Mouse (Mus musculus) intestine, postnatal 0 days (tissue): ENCODE data around the gene Add3. TPM values are rescaled to one million over a fixed set of nuclear protein-coding genes. Genes with fewer than 3 reads are reported as not detected.

Experiments used
- ATAC-seq: fragments of 200-750 bp; cut with Nextera tagmentation; 2 replicates; pipeline ENCODE4 v1.8.0; 2017; ENCODE audit warnings: mild to moderate bottlenecking, moderate TSS enrichment, moderate library complexity
- H3K27ac ChIP-seq: fragments of 300-500 bp; sonication (generic); 2 replicates; pipeline ENCODE4 v1.5.1; 2014; ENCODE audit warnings: mild to moderate bottlenecking, low read depth, low read length, moderate library complexity
- H3K27me3 ChIP-seq: fragments of 300-500 bp; sonication (generic); replicated peaks from 2 replicates; pipeline ENCODE4 v1.6.1; 2014; ENCODE audit warnings: low read length, mixed read lengths; ENCODE audit not compliant: control insufficient read depth, insufficient read depth
- H3K36me3 ChIP-seq: fragments of 300-500 bp; sonication (generic); 2 replicates; pipeline ENCODE4 v1.6.1; 2014; ENCODE audit warnings: mild to moderate bottlenecking, moderate library complexity; ENCODE audit not compliant: control insufficient read depth, insufficient read depth
- H3K4me1 ChIP-seq: fragments of 300-500 bp; sonication (generic); replicated peaks from 2 replicates; pipeline ENCODE4 v1.6.1; 2014; ENCODE audit warnings: antibody characterized with exemption, low read length, mixed read lengths; ENCODE audit not compliant: control insufficient read depth, insufficient read depth
- H3K4me2 ChIP-seq: fragments of 300-500 bp; sonication (generic); replicated peaks from 2 replicates; pipeline ENCODE4 v1.6.1; 2014; ENCODE audit warnings: low read depth, mild to moderate bottlenecking, moderate library complexity
- H3K4me3 ChIP-seq: fragments of 300-500 bp; sonication (generic); 2 replicates; pipeline ENCODE4 v1.5.1; 2014; ENCODE audit warnings: low read depth, low read length
- H3K9ac ChIP-seq: fragments of 300-500 bp; sonication (generic); 2 replicates; pipeline ENCODE4 v1.6.1; 2014; ENCODE audit warnings: mild to moderate bottlenecking, low read depth, low read length
- H3K9me3 ChIP-seq: fragments of 300-500 bp; sonication (generic); 2 replicates; pipeline ENCODE4 v1.6.1; 2016; ENCODE audit warnings: mixed run types; ENCODE audit not compliant: control insufficient read depth
- CTCF ChIP-seq: sonication (generic); IDR thresholded peaks from 2 replicates; pipeline ENCODE4 v1.5.1; 2016; ENCODE audit warnings: low read depth, mild to moderate bottlenecking, control low read depth, antibody characterized with exemption, moderate library complexity
- WGBS: fragments of 180-500 bp; shearing (Covaris S2); extraction: QIAGEN DNeasy Blood & Tissue Kit; methylation state at CpG from one replicate; pipeline ENCODE4 v1.1.7; 2014; 5-methylcytosine and 5-hydroxymethylcytosine counted together
- polyA plus RNA-seq: library from polyadenylated mRNA; unstranded; fragments of >200 nt; fragmentation: Nextera tagmentation; extraction: Ambion mirVana; gene quantifications from 2 replicates; pipeline ENCODE4 v1.2.1, GENCODE M21; 2015

Gene Add3
- polyA plus RNA-seq, 1 experiment from 2014 or later, result 46.8 TPM

GRCm38 (mm10) chr19:53105374-53106090 lies 34.7 kb upstream of the Add3 start:
- TF ChIP-seq CTCF, result no peak
- H3K36me3 ChIP-seq, result no peaks in the 10 kb centered on the region
- no peak overlapping the region for H3K27ac ChIP-seq
- H3K4me2 ChIP-seq, result peak overlapping the region; percentile 45
- H3K4me3 ChIP-seq, result no peak overlapping the region
- H3K9ac ChIP-seq, result no peak overlapping the region
- H3K27me3 ChIP-seq, result no peaks in the 10 kb centered on the region
- WGBS, result 42% methylated on average over 26 of the region's 26 CpGs
- ATAC-seq, result no peak
- no peaks in the 10 kb centered on the region for H3K9me3 ChIP-seq
- no peaks in the 10 kb centered on the region for H3K4me1 ChIP-seq

DNA sequence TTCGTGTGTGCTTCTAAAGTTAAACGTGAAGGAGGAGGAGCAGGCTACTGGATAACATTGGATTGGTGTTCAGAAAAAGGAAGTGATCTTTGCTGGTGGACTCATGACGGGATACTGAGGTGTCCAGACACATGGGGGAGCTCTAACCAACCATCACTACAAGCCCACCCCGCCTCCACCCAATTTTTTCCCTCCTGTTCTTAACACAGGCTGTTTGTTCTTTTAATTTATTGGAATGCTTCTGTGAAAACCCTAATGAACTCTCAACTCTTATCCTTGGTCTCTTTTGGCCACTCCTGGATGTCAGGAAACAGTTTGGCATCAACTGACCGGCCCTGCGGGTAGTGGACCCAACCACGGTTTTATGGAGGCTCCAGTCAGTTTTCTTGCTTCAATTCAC lies 33.3 kb upstream of the Add3 start:
- TF ChIP-seq CTCF, result peak; percentile 39
- no peaks in the 10 kb centered on the region for H3K9me3 ChIP-seq
- no peak overlapping the region for H3K27ac ChIP-seq
- 86% methylated on average over 7 of the region's 7 CpGs for WGBS
- no peak overlapping the region for H3K4me2 ChIP-seq
- ATAC-seq, result no peak
- no peaks in the 10 kb centered on the region for H3K4me1 ChIP-seq
- H3K36me3 ChIP-seq, result no peaks in the 10 kb centered on the region
- H3K9ac ChIP-seq, result no peak overlapping the region
- H3K4me3 ChIP-seq, result no peak overlapping the region
- no peaks in the 10 kb centered on the region for H3K27me3 ChIP-seq

GRCm38 (mm10) chr19:53107361-53108247 lies 32.6 kb upstream of the Add3 start:
- 78% methylated on average over 18 of the region's 18 CpGs for WGBS
- no peak for TF ChIP-seq CTCF
- H3K4me1 ChIP-seq, result no peaks in the 10 kb centered on the region
- no peak for ATAC-seq
- no peaks in the 10 kb centered on the region for H3K9me3 ChIP-seq
- no peaks in the 10 kb centered on the region for H3K36me3 ChIP-seq
- no peak overlapping the region for H3K4me3 ChIP-seq
- H3K27me3 ChIP-seq, result no peaks in the 10 kb centered on the region
- H3K4me2 ChIP-seq, result no peak overlapping the region
- no peak overlapping the region for H3K27ac ChIP-seq
- no peak overlapping the region for H3K9ac ChIP-seq

DNA sequence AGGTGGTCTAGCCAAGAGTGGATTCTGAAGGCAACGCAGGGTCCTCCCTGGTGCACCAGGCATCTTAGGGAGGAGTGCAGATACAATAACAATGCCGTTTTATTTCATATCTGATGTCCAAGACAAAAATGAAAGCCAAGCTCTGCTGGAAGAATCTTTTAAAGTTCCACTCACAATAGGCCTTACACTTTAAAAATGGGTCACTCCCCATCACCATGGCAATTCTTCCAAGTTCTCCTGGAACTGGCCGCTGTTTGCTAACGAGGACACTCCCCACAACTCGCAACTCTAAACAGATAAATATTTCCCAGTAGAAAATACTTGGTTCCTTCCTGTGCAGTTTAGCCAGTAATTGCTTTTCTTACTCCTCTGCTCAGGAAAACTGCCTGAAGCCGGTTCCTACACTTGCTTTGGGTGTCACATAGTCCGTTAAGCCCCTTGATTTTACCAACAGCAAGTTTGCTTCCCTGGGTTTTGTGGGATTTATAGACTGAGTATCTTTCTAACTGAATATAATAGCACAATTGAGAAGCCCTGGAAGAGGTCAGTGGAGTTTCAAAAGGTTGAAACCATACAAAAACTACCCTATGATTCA lies 28.1 kb upstream of the Add3 start:
- no peak for ATAC-seq
- 57% methylated on average over 7 of the region's 7 CpGs for WGBS
- Histone ChIP-seq H3K4me3 (no peak overlapping the region), H3K4me1 (no peaks in the 10 kb centered on the region), H3K36me3 (no peaks in the 10 kb centered on the region), H3K27ac (0 out of 2 replicates have a peak overlapping the region, but pooled peaks have one; percentile 46), H3K9me3 (no peaks in the 10 kb centered on the region), H3K27me3 (no peaks in the 10 kb centered on the region), H3K9ac (no peak overlapping the region), H3K4me2 (no peak overlapping the region)
- TF ChIP-seq CTCF, result no peak

- no peak overlapping the region for H3K4me3 ChIP-seq
- H3K4me2 ChIP-seq, result no peak overlapping the region
- TF ChIP-seq CTCF, result no peak
- no peaks in the 10 kb centered on the region for H3K27me3 ChIP-seq
- ATAC-seq, result no peak
- no peak overlapping the region for H3K27ac ChIP-seq
- no peaks in the 10 kb centered on the region for H3K36me3 ChIP-seq
- H3K9me3 ChIP-seq, result no peaks in the 10 kb centered on the region
- WGBS, result 79% methylated on average over 8 of the region's 8 CpGs
- H3K9ac ChIP-seq, result no peak overlapping the region
- H3K4me1 ChIP-seq, result no peaks in the 10 kb centered on the region
Measured at GRCm38 (mm10) chr19:53119255-53119795, 20.9 kb upstream of the Add3 start.

DNA sequence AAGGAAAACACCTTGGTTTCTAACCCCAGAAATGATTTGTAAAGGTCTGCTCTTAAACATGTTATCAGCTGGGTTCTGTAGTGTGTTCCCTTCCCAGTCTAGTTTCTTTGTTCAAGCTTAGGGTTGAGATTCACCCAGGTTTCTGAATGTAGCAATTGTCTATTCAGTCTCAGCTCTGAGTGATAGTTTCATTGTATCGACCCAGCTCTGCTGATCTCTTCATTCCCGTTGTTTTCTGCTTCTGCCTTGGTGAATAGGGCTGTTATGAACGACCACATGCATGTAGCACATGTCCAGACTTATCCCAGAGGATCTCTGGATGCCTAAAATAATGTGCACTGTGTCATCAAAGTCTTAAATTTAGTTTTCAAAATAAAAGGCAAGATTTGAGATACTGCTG lies 19.8 kb upstream of the Add3 start:
- no peaks in the 10 kb centered on the region for H3K36me3 ChIP-seq
- H3K4me3 ChIP-seq, result no peak overlapping the region
- H3K9me3 ChIP-seq, result no peaks in the 10 kb centered on the region
- H3K9ac ChIP-seq, result no peak overlapping the region
- no peak for ATAC-seq
- 84% methylated on average over 3 of the region's 3 CpGs for WGBS
- H3K27ac ChIP-seq, result no peak overlapping the region
- H3K4me2 ChIP-seq, result no peak overlapping the region
- no peaks in the 10 kb centered on the region for H3K4me1 ChIP-seq
- no peaks in the 10 kb centered on the region for H3K27me3 ChIP-seq
- TF ChIP-seq CTCF, result no peak
